Mouse (Mus musculus) ovary, adult 2 months (tissue): ENCODE data around the gene Marcks. TPM values are rescaled to one million over a fixed set of nuclear protein-coding genes. Genes with fewer than 3 reads are reported as not detected.

Source experiments
- polyA plus RNA-seq: library from polyadenylated mRNA; depleted of rRNA; stranded (reverse); fragments of >200 nt; gene quantifications from 2 replicates; pipeline ENCODE4 v1.2.3, GENCODE M21; 2012; rRNA removed

Gene Marcks
- 79.5 and 131 TPM in 2 replicates for polyA plus RNA-seq

DNA sequence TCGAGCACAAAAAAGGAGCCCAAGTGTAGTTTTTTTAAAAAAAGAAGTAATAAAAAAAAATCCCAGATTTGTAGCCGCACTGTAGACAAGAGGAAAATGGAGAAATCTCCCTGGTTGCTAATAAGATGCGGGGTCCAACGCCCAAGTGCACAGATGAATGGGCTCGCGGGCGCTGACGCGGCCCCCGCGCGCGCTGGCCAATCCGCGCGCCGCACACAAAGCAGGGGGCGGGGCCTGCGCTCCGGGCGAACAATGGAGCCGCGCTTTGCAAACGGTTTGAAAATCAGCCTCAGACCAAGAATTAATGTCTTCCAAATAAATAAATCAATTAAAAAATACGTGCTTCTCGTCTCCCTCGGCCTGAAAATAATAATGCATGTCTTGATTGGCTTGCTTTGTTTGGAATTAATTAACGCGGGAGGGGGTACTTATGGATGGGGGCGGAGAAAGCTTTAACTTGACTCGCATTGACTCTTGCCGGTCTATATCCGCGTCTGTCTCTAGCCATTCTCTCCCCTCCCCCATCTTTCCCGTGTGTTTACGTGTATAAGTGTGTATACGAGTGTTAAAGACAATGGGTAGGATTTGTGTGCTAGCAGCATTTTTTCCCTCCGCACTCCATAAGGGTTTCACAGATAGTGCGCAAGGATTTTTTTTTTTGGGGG lies at the start of gene Marcks:
Marcks (minus strand) TSS at position 143 of the 665 bp plus-strand sequence.

Other genes starting within 250 kb of the Marcks start
- gene Hdac2, start 164.4 kb downstream of the Marcks start, polyA plus RNA-seq, result 13.3 and 20.0 TPM in 2 replicates